Mouse (Mus musculus): ENCODE measurements around the gene Sh3bp1.

DNA sequence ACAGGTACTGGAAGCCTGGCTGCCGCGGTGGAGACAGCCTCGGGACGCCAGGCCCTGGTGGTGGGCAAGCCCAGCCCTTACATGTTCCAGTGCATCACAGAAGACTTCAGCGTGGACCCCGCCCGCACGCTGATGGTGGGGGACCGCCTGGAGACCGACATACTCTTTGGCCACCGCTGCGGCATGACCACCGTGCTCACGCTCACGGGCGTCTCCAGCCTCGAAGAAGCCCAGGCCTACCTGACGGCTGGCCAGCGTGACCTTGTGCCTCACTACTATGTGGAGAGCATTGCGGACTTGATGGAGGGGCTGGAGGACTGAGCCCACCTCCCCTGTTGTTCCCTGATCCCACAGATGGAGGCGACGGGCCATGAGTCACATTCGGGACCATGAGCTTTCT, 18.6 kb downstream of the Sh3bp1 start:
- TF ChIP-seq CTCF (IDR thresholded peaks at IDR 0.05; ENCODE audit: extremely low read depth, insufficient read depth, low read length), result no peak
- TF ChIP-seq POLR2A (IDR thresholded peaks at IDR 0.05; ENCODE audit: extremely low read depth, insufficient read depth, low read length), result no peak
